Mouse (Mus musculus) heart, adult 11 months (tissue): ENCODE measurements around the gene Hoxc6.

Source experiments
- DNase-seq: peaks from one replicate; pipeline ENCODE4 v3.0.0; 2022

The Hoxc6 gene

GRCm38 (mm10) chr15:102969296-102969695, 28.8 kb upstream of the Hoxc6 start:
- no peak for DNase-seq

- DNase-seq = no peak
Observed at GRCm38 (mm10) chr15:102970740-102971139, 27.3 kb upstream of the Hoxc6 start.

DNA sequence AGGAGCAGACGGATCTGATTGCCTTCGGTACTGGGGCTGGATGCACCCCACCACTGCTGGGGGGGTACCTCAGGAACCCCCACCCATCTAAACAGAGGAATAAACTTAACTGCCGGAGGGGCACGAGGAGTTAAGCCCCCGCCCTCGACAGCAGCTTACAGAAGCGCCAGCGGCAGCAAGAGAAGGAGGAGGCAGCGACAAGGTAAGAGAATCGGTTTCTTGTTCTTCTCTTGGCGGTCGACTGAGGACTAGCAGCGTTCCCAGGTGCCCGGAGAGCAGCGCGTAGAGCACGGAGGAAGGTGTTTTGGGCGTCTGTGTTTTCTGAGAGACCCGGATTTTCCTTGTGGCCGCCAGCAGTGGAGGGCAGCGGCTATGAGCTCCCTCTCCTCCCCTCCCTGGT, 25.8 kb upstream of the Hoxc6 start:
- no peak for DNase-seq

DNA sequence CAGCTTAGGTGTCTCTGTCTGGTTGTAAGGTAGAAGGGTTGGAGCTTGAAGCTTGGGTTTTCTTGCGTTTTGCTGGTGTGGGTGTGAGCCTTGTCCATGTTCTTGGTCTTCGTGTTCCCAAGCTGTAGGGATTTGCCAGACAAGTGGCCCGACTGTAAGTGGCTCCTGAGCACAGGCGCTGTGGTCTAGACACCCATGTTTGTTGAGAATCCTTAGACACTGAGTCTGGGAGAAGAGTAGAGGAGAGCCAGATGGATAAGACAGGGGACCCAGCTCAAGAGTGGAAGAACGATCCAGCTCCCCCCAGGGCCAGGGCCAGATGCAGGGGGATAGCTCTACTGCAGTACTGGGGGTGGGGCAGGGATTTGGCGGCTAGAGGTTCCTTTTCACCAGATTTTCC, 25.3 kb upstream of the Hoxc6 start:
- no peak for DNase-seq

- no peak for DNase-seq
Observed at GRCm38 (mm10) chr15:102975034-102975433, 23.0 kb upstream of the Hoxc6 start.

DNA sequence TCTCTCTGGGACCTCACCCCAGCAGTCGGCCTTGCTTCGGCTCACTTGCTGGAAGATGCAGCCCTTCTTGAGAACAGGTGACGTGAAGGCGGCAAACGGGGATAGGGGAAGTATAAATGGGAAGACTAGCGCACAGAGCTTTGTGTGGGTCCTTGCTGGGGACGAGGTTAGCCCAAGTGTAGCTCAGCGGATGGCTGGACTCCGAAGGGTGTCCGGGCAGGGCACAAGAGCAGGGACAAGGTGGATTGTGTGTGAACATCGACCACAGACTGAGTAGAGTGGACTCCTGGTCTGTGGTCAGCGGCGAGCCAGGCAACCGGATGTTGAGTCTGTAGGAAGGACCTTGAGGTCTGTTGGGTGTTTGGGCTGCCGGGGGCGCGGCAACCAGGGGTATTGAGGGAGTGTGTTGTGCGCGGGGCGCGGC, 22.4 kb upstream of the Hoxc6 start:
- DNase-seq = no peak

GRCm38 (mm10) chr15:102976171-102976570, 21.9 kb upstream of the Hoxc6 start, which contains the start of gene Hoxc9:
Hoxc9 (plus strand) TSS chr15:102976439.
- no peak for DNase-seq

DNA sequence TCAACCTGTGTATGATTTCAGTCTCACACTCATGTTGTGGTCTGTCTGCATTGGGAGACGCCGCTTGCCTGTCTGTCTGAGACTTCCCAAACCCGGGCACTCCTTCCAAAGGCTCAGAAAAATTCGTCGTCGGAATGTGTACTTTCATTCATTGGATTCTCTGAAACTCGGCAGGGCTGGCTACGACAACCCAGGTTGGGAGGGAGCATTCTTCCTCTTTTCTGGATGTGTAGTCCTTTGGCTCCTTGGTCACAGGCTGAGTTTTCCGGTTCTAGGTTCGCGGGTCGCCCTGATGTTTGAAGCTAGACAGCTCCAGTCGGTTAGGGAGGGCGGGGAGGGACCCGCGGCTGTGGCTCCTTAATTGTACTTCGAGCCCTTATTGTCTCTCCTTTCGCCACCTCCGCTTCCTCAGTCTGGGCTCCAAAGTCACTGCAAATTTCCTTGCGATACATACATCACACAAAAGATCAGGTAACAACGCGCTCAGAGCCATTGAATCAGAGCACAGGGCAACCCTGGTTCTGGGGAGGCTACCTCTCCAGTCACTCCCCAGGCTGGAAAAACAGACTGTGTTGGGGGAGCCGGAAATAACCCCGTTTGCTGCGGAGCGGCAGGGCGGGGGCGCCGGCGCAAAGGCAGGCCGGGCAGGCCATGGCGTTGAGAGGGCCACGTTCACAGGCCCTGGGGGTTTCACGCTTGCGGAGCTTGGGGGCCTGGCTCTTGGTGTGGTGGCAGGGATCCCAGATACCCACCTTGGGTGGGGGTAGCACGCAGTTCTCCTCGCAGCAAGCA, 21.2 kb upstream of the Hoxc6 start:
- peak; percentile 91 for DNase-seq

- DNase-seq = no peak
Observed at GRCm38 (mm10) chr15:102977423-102977974, 20.6 kb upstream of the Hoxc6 start.

GRCm38 (mm10) chr15:102978615-102979515, 19.2 kb upstream of the Hoxc6 start:
- no peak for DNase-seq

DNA sequence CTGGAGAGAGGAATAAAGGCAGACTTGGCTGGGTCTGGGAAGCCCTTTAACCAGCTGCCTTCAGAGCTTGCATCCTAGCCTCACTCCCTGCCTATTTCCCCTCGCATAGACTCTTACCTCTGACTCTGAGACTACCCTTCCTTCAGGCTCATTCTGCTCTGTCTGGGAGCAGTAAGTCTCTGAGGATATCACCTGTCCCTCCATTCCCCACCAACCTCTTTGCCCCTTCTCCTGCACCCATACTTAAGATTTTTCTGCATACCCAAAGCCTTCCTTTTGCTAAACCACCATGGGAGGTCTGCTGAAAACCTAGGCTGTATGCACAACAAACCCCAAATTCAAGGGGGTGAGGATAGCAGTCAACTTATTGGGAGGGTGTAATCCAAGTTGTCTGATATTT, 18.1 kb upstream of the Hoxc6 start:
- no peak for DNase-seq

DNA sequence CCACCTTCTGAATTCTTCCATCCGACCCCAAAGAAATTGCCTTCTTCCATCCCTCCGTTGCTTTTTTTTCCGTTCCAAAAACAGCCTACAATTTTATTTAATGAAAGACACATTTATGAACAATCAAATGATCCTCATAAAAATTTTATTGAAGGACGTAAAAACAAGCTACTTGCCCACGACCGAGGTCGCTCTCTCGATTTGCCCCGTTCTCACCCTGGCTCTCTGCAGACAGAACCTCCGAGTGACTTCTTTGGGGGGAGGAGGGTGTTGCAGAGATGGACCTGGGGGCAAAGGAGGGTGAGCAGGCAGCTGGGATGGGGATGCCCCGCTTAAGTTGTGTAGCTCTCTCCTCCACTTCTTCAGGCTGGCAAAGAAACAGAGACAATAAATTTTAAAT, 17.7 kb upstream of the Hoxc6 start:
- no peak for DNase-seq

DNA sequence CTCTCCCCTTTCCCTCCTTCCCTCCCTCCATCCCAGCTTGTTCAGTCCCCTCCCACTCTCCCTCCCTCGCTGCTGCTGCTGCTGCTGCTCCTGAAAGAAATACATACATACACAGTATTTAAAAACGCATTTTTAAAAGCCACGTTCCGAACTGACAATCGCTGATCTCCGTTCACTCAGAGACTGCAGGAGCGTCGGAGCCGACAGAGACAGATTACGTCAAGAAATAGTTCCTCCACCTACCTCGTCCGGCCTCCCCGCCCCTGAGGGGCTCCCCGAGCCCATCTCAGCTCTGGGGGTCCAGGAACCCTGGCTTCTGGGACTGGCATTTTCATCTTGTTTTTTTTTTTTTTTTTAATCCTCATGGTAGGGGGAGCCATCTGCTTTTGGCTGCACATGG, 17.1 kb upstream of the Hoxc6 start:
- DNase-seq = no peak

DNA sequence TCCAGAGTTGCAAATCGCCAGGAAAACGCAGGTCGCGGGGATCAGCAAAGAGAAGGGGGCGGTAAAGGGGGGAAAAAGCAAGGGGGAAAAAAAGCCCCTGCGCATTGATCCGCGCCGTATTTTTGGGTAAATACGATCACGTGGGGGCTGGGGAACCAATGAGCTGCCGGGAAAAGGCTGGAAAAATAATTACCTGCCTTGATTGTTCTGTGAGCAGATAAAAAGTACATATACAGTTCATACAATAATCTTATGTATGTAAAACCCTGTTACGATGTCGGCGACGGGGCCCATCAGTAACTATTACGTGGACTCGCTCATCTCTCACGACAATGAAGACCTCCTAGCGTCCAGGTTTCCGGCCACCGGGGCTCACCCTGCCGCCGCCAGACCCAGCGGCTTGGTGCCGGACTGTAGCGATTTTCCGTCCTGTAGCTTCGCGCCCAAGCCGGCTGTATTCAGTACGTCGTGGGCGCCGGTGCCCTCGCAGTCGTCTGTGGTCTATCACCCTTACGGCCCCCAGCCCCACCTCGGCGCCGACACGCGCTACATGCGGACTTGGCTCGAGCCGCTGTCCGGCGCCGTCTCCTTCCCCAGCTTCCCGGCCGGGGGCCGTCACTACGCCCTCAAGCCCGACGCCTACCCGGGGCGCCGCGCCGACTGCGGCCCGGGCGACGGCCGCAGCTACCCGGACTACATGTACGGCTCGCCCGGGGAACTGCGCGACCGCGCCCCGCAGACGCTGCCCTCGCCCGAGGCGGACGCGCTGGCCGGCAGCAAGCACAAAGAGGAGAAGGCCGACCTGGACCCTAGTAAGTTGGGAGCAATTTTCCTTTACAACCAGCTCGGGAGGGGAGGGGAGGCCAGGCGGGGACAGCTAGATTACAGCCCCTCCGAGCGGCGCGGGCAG, 16.4 kb upstream of the Hoxc6 start:
- peak; percentile 90 for DNase-seq

- DNase-seq = no peak
Observed at GRCm38 (mm10) chr15:102983716-102984115, 14.3 kb upstream of the Hoxc6 start.

GRCm38 (mm10) chr15:102984521-102984920, 13.5 kb upstream of the Hoxc6 start:
- DNase-seq = no peak

DNA sequence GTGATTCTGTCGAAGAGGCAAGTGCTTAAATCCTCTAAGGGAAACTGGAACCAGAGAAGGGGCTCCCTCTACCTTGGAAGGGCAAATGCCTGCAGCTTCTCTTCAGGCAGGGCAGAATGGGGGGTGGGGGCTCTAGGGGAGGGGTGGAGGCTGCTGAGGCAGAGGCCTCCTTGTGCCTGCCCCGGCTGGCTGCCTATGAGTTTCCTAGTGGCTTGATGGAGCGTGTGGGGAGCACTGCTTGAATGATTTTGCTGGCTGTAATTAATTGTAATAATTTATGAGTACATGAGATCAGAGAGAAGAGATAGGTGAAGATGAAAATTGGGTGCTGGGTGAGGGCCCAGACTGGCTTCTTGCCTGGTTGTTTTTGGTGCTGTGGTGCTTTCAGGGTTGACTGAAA, 13.1 kb upstream of the Hoxc6 start:
- DNase-seq = no peak

GRCm38 (mm10) chr15:102987124-102987833, 10.8 kb upstream of the Hoxc6 start:
- DNase-seq = peak; percentile 97

GRCm38 (mm10) chr15:102988078-102988477, 10.0 kb upstream of the Hoxc6 start:
- DNase-seq = no peak

DNA sequence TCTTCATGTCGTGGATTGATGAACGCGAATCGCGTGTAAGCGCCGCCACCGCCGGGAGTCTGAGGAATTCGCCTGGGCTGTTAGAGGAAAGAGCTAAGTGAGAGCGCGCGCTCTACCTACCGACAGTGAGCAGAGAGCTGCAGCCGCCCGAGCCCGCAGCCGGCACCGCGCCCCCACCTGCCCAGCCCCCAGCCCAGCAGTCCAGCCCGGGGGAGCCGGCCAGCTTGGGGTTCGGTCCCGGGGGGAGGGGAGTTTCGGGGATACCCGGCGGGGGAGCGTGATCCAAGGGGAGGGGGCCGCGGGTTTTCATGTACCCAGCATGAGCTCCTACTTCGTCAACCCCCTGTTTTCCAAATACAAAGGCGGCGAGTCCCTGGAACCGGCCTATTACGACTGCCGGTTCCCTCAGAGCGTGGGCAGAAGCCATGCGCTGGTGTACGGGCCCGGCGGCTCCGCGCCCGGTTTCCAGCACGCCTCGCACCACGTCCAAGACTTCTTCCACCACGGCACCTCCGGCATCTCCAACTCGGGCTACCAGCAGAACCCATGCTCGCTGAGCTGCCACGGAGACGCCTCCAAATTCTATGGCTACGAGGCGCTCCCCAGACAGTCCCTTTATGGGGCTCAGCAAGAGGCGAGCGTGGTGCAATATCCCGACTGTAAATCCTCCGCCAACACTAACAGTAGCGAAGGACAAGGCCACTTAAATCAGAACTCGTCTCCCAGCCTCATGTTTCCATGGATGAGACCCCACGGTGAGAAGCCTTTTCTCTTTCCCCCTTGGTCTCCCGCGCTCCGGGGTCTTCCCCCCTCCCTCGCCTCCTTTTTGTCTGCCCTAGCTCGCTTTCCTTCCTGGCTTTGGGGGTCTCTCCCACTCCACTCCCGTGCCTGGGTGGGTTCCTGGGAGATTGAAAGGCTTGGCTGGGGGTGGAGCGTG, 7.3 kb upstream of the Hoxc6 start, which contains the start of gene Hoxc8:
TSS of gene Hoxc8 (plus strand) at position 147 of the 937 bp plus-strand sequence.
- peak; percentile 87 for DNase-seq

- no peak for DNase-seq
Observed at GRCm38 (mm10) chr15:102991782-102992181, 6.3 kb upstream of the Hoxc6 start.
